Mouse (Mus musculus) forebrain, embryonic 16.5 days (tissue): ENCODE measurements around the gene Phkg1. TPM values are rescaled to one million over a fixed set of nuclear protein-coding genes. Genes with fewer than 3 reads are reported as not detected.
"Not testable (repeated sequence)": the region's sequence is repeated elsewhere in the genome, so short reads cannot be mapped to it uniquely, and the experiment has no call there.

ENCODE experiments used
- ATAC-seq: fragments of 200-750 bp; cut with Nextera tagmentation; 2 replicates; pipeline ENCODE4 v1.8.0; 2017; ENCODE audit warnings: mild to moderate bottlenecking, moderate library complexity
- H3K27ac ChIP-seq: fragments of 300-500 bp; sonication (generic); 2 replicates; pipeline ENCODE4 v1.5.1; 2014; ENCODE audit warnings: low read length, control low read depth
- H3K27me3 ChIP-seq: fragments of 300-500 bp; sonication (generic); replicated peaks from 2 replicates; pipeline ENCODE4 v1.6.1; 2014; ENCODE audit warnings: low read length; ENCODE audit not compliant: control insufficient read depth, insufficient read depth
- H3K36me3 ChIP-seq: fragments of 300-500 bp; sonication (generic); 2 replicates; pipeline ENCODE4 v1.6.1; 2014; ENCODE audit not compliant: control insufficient read depth, insufficient read depth
- H3K4me1 ChIP-seq: fragments of 300-500 bp; sonication (generic); replicated peaks from 2 replicates; pipeline ENCODE4 v1.6.1; 2014; ENCODE audit warnings: low read length; ENCODE audit not compliant: control insufficient read depth, insufficient read depth
- H3K4me2 ChIP-seq: fragments of 300-500 bp; sonication (generic); 2 replicates; pipeline ENCODE4 v1.6.1; 2014; ENCODE audit warnings: mild to moderate bottlenecking, low read length, control low read depth
- H3K4me3 ChIP-seq: fragments of 300-500 bp; sonication (generic); replicated peaks from 2 replicates; pipeline ENCODE4 v1.5.1; 2014; ENCODE audit warnings: mild to moderate bottlenecking, low read length, control low read depth
- H3K9ac ChIP-seq: fragments of 300-500 bp; sonication (generic); replicated peaks from 2 replicates; pipeline ENCODE4 v1.6.1; 2014; ENCODE audit warnings: low read depth, low read length, control low read depth
- H3K9me3 ChIP-seq: fragments of 300-500 bp; sonication (generic); 2 replicates; pipeline ENCODE4 v1.6.1; 2016; ENCODE audit warnings: low read length; ENCODE audit not compliant: control insufficient read depth
- WGBS: fragments of 180-500 bp; shearing (Covaris S2); extraction: QIAGEN DNeasy Blood & Tissue Kit; methylation state at CpG from one replicate; pipeline ENCODE4 v1.1.7; 2014; 5-methylcytosine and 5-hydroxymethylcytosine counted together
- polyA plus RNA-seq: library from polyadenylated mRNA; unstranded; fragments of >200 nt; fragmentation: Nextera tagmentation; extraction: Ambion mirVana; gene quantifications from 2 replicates; pipeline ENCODE4 v1.2.1, GENCODE M21; 2015

The Phkg1 gene
- polyA plus RNA-seq, result 0.43 and 0.62 TPM in 2 replicates

GRCm38 (mm10) chr5:129898449-129898848 is at the start of gene Phkg1:
Phkg1 (minus strand) TSS chr5:129898549.
- H3K9ac ChIP-seq, result no peak within 1 kb of the TSS
- no peak within 1 kb of the TSS for H3K4me2 ChIP-seq
- no peak within 1 kb of the TSS for H3K4me3 ChIP-seq
- H3K27ac ChIP-seq, result no peak within 1 kb of the TSS
- 100% methylated on average over 1 of the region's 1 CpGs for WGBS
- no peaks in the 10 kb centered on the region for H3K9me3 ChIP-seq
- H3K36me3 ChIP-seq, result peaks cover 3% of the 10 kb centered on the region
- ATAC-seq, result no peak
- H3K4me1 ChIP-seq, result peaks cover 11% of the 10 kb centered on the region
- H3K27me3 ChIP-seq, result no peaks in the 10 kb centered on the region

DNA sequence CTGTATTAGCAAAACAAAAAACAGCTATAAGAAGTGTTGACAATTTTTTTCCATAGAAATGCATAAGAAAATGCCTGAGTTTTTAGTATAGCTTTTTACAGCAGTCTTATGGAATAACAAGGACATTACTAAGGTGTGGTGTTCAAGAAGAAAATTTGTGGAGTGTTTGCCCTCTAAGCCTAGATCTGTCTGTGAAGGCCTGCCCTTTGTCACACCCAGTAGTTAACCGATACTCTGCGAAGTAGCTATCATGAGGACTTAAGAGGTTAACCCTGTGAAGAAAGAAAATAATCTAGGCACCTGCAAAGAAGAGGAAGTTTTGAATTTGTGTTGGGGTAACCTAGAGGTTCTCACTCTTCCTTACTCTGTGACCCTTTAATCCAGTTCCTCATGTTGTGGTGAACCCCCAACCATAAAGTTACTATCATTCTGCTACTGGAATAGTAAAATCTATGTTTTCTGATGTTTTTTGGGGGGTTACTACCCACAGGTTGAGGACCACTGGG is 49.2 kb upstream of the Phkg1 start:
- H3K36me3 ChIP-seq, result no peaks in the 10 kb centered on the region
- WGBS, result 97% methylated on average over 2 of the region's 2 CpGs
- H3K4me2 ChIP-seq, result no peak overlapping the region
- no peak overlapping the region for H3K4me3 ChIP-seq
- ATAC-seq, result no peak
- no peaks in the 10 kb centered on the region for H3K27me3 ChIP-seq
- H3K9ac ChIP-seq, result no peak overlapping the region
- peaks cover 7% of the 10 kb centered on the region for H3K4me1 ChIP-seq
- H3K9me3 ChIP-seq, result no peaks in the 10 kb centered on the region
- H3K27ac ChIP-seq, result no peak overlapping the region

GRCm38 (mm10) chr5:129943402-129943801 is 45.1 kb upstream of the Phkg1 start:
- no peak for ATAC-seq
- Histone ChIP-seq H3K27ac (no peak overlapping the region), H3K9me3 (no peaks in the 10 kb centered on the region), H3K4me3 (no peak overlapping the region), H3K4me1 (peaks cover 7% of the 10 kb centered on the region), H3K27me3 (no peaks in the 10 kb centered on the region), H3K9ac (no peak overlapping the region), H3K4me2 (no peak overlapping the region), H3K36me3 (no peaks in the 10 kb centered on the region)
- 96% methylated on average over 1 of the region's 1 CpGs for WGBS

GRCm38 (mm10) chr5:129942073-129942939 is 44.0 kb upstream of the Phkg1 start:
- not testable (repeated sequence) for H3K36me3 ChIP-seq, H3K4me1 ChIP-seq, H3K9me3 ChIP-seq, H3K27me3 ChIP-seq
- Histone ChIP-seq H3K4me2 (peak overlapping the region; percentile 92), H3K4me3 (peak overlapping the region; percentile 91), H3K9ac (peak overlapping the region; percentile 86), H3K27ac (peak overlapping the region; percentile 18; the same call in 1 of the 2 replicates)
- WGBS, result under 1% methylated on average over 42 of the region's 82 CpGs
- peak; percentile 63 for ATAC-seq

DNA sequence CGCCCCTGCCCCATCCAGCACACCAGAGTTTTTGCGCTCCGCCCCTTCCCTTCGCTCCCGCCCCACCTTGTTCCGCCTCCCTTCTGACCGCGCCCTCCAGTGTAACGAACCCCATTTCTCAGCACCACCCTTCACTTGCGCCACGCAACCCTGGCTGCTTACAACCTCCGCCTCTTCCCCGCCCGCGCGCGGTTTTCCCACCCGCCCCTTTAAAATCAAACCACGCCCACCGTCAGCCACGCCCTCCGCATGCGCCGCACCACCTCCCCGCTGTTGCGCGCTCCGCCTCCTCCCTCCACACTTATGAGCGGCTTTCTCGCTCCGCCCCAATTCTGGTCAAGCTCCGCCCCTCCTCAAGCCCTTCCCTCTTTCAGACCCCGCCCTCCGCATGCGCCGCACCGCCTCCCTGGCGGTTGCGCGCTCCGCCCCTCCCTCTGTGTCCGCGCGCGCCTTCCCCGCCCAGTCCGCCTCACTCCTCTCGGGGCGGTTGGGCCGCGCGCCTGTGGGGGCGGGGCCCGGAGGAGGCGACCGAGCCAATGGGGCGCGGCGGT is 43.2 kb upstream of the Phkg1 start, which contains the start of gene Vkorc1l1:
TSS of gene Vkorc1l1 (plus strand) at position 476 of the 551 bp plus-strand sequence.
- Histone ChIP-seq H3K36me3 (no peaks in the 10 kb centered on the region), H3K27me3 (no peaks in the 10 kb centered on the region), H3K4me1 (peaks cover 7% of the 10 kb centered on the region), H3K9me3 (no peaks in the 10 kb centered on the region), H3K9ac (peak within 1 kb of the TSS; percentile 86), H3K4me3 (peak within 1 kb of the TSS; percentile 91), H3K4me2 (peak within 1 kb of the TSS; percentile 92), H3K27ac (peak within 1 kb of the TSS; percentile 69)
- WGBS, result under 1% methylated on average over 58 of the region's 59 CpGs
- ATAC-seq, result peak; percentile 94

GRCm38 (mm10) chr5:129940736-129941494 is 42.6 kb upstream of the Phkg1 start:
- ATAC-seq, result no peak
- Histone ChIP-seq H3K36me3 (no peaks in the 10 kb centered on the region), H3K27ac (peak overlapping the region; percentile 69), H3K4me1 (peaks cover 7% of the 10 kb centered on the region), H3K9ac (peak overlapping the region; percentile 51), H3K9me3 (no peaks in the 10 kb centered on the region), H3K4me2 (peak overlapping the region; percentile 58), H3K27me3 (no peaks in the 10 kb centered on the region), H3K4me3 (peak overlapping the region; percentile 56)
- WGBS, result 9% methylated on average over 9 of the region's 9 CpGs

DNA sequence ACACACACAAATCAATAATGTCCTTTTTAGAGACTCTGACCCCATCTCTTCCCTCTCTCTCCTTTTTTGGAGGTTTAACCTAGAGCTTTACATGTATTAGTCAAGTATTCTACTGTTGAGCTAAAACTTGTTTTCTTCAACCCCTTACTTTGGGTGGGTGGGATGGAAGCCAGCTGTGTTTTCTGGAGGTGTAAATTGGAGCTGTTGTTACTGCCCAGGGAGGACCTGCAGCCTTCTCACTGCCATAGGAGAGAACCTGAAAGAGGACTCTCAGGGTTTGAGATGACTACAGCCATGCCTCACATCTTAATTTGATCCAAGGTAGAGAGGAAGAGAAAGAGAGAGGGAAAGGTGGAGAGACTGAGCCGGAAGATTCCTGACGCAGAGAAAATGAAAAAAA is 41.9 kb upstream of the Phkg1 start:
- Histone ChIP-seq H3K27me3 (no peaks in the 10 kb centered on the region), H3K9me3 (no peaks in the 10 kb centered on the region), H3K4me2 (no peak overlapping the region), H3K9ac (no peak overlapping the region), H3K27ac (no peak overlapping the region), H3K4me1 (peaks cover 7% of the 10 kb centered on the region), H3K36me3 (no peaks in the 10 kb centered on the region), H3K4me3 (no peak overlapping the region)
- 73% methylated on average over 2 of the region's 2 CpGs for WGBS
- ATAC-seq, result no peak

DNA sequence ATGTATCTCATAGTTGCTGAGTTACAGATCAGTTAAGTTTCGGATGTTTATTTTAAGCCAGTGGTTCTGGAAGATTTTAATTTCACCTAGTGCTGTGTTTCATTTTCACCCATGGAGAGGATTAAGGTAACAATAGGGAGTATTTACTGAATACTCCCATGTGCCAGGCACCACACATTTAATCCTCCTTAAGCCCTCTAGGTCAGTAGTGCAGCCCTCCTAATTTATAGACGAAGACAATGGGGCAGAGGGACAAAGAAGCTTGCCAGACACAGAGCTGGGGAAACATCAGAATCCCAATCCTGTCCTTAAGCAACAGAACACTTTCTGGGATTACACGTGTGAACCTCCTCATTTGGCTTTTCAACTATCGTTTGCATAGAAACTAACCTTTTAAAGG is 38.6 kb upstream of the Phkg1 start:
- ATAC-seq, result no peak
- Histone ChIP-seq H3K4me3 (no peak overlapping the region), H3K27me3 (no peaks in the 10 kb centered on the region), H3K27ac (no peak overlapping the region), H3K9ac (no peak overlapping the region), H3K9me3 (no peaks in the 10 kb centered on the region), H3K4me1 (no peaks in the 10 kb centered on the region), H3K36me3 (no peaks in the 10 kb centered on the region), H3K4me2 (no peak overlapping the region)
- 7% methylated on average over 4 of the region's 4 CpGs for WGBS
